Mouse (Mus musculus): ENCODE data around the gene Fryl. TPM values are rescaled to one million over a fixed set of nuclear protein-coding genes. Genes with fewer than 3 reads are reported as not detected.

Fryl gene
- polyA plus RNA-seq, 1 experiment from 2014 or later: 44.3 TPM

DNA sequence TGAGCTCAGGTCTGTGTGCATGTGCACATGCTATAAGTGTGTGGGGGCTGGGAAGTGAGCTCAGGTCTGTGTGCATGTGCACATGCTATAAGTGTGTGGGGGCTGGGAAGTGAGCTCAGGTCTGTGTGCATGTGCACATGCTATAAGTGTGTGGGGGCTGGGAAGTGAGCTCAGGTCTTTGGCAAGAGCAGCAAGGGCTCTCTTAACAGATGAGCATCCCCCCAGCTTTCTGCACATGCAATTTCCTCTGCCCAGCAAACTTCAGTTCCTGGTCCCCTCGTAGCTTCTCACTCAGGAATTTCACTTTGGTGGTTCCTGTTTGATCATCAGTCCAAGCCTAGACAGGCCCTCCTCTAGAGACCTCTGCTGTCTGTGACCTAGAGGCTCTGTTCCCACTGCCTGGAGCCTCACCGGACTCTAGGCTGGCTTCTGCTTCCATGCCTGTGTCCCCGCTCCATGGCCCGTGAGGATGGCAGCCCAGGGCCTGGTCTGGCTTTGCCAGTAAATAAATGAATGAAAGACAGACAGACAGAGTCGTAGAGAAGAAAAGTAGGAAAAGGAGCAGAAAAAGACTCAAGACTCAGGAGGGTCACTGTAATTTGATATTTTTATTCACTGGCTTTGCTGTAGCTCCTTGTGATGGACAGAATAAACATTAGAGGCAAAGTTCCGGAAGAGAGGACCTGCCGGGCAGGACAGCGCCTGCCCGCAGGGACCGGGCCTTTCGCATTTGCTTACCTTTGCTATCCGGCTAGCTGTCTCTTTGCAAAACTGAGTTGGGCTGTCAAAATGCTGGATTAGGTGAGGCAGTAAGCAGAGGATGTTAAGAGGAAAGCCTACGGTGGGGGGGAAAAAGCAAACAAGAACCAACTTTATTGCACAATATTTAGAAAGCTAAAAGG, 192.4 kb downstream of the Fryl start:
- 28% methylated on average over 13 of the region's 13 CpGs for WGBS
- Histone ChIP-seq H3K36me3 (ENCODE audit: control insufficient read depth, insufficient read depth, low read length) (peaks cover 30% of the 10 kb centered on the region), H3K27me3 (ENCODE audit: control insufficient read depth, insufficient read depth, low read length) (no peaks in the 10 kb centered on the region), H3K9me3 (ENCODE audit: control insufficient read depth, low read length) (no peaks in the 10 kb centered on the region), H3K9ac (ENCODE audit: low read depth, low read length) (no peak overlapping the region), H3K4me2 (replicated peaks; ENCODE audit: low read depth, low read length) (no peak overlapping the region), H3K4me1 (ENCODE audit: control insufficient read depth, insufficient read depth, low read length) (0 out of 2 replicates have a peak, but pooled peaks cover 4% of the 10 kb centered on the region), H3K4me3 (ENCODE audit: low read length) (no peak overlapping the region), H3K27ac (ENCODE audit: low read depth, low read length) (peak overlapping the region; percentile 62; the same call in 1 of the 2 replicates)
- peak; percentile 71 for ATAC-seq (ENCODE audit: low FRiP score, low TSS enrichment)

GRCm38 (mm10) chr5:73061506-73062155, 194.8 kb downstream of the Fryl start:
- 75% methylated on average over 11 of the region's 11 CpGs for WGBS
- Histone ChIP-seq H3K27ac (ENCODE audit: low read depth, low read length) (no peak overlapping the region), H3K4me2 (replicated peaks; ENCODE audit: low read depth, low read length) (no peak overlapping the region), H3K27me3 (ENCODE audit: control insufficient read depth, insufficient read depth, low read length) (no peaks in the 10 kb centered on the region), H3K9me3 (ENCODE audit: control insufficient read depth, low read length) (no peaks in the 10 kb centered on the region), H3K4me3 (ENCODE audit: low read length) (no peak overlapping the region), H3K4me1 (ENCODE audit: control insufficient read depth, insufficient read depth, low read length) (0 out of 2 replicates have a peak, but pooled peaks cover 4% of the 10 kb centered on the region), H3K36me3 (ENCODE audit: control insufficient read depth, insufficient read depth, low read length) (peaks cover 22% of the 10 kb centered on the region), H3K9ac (ENCODE audit: low read depth, low read length) (no peak overlapping the region)
- no peak for ATAC-seq (ENCODE audit: low FRiP score, low TSS enrichment)

DNA sequence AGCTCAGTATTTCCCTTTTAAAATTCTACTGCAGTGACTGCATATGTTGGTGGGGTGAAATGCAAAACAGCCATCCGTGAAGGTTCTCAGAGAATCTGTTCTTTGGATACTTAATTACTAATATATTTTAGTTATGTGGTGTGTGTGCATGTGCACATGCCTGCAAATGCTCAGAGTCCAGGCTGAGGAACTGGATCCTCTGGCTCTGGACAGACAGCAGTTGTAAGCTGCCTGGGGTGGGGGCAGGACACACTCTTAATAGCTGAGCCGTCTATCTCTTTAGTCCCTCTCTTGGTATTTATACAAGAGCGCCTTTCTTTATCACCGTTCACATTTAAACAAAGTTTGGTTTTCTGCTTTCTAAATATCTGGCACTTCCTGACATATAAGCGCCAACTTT, 199.5 kb downstream of the Fryl start:
- Histone ChIP-seq H3K27me3 (ENCODE audit: control insufficient read depth, insufficient read depth, low read length) (no peaks in the 10 kb centered on the region), H3K27ac (ENCODE audit: low read depth, low read length) (no peak overlapping the region), H3K4me2 (replicated peaks; ENCODE audit: low read depth, low read length) (no peak overlapping the region), H3K9me3 (ENCODE audit: control insufficient read depth, low read length) (no peaks in the 10 kb centered on the region), H3K9ac (ENCODE audit: low read depth, low read length) (no peak overlapping the region), H3K4me1 (ENCODE audit: control insufficient read depth, insufficient read depth, low read length) (no peaks in the 10 kb centered on the region), H3K36me3 (ENCODE audit: control insufficient read depth, insufficient read depth, low read length) (peaks cover 54% of the 10 kb centered on the region), H3K4me3 (ENCODE audit: low read length) (no peak overlapping the region)
- no peak for ATAC-seq (ENCODE audit: low FRiP score, low TSS enrichment)
- WGBS: 96% methylated on average over 5 of the region's 5 CpGs

- Histone ChIP-seq H3K27me3 (ENCODE audit: control insufficient read depth, insufficient read depth, low read length) (no peaks in the 10 kb centered on the region), H3K4me1 (ENCODE audit: control insufficient read depth, insufficient read depth, low read length) (no peaks in the 10 kb centered on the region), H3K36me3 (ENCODE audit: control insufficient read depth, insufficient read depth, low read length) (peaks cover 59% of the 10 kb centered on the region), H3K9ac (ENCODE audit: low read depth, low read length) (no peak overlapping the region), H3K4me2 (replicated peaks; ENCODE audit: low read depth, low read length) (no peak overlapping the region), H3K9me3 (ENCODE audit: control insufficient read depth, low read length) (no peaks in the 10 kb centered on the region), H3K4me3 (ENCODE audit: low read length) (no peak overlapping the region), H3K27ac (ENCODE audit: low read depth, low read length) (no peak overlapping the region)
- no peak for ATAC-seq (ENCODE audit: low FRiP score, low TSS enrichment)
- WGBS: 90% methylated on average over 6 of the region's 6 CpGs
Measured at GRCm38 (mm10) chr5:73056457-73056856, 200.0 kb downstream of the Fryl start.

- 94% methylated on average over 8 of the region's 8 CpGs for WGBS
- no peaks in the 10 kb centered on the region for H3K27me3 ChIP-seq (ENCODE audit: control insufficient read depth, insufficient read depth, low read length)
- no peaks in the 10 kb centered on the region for H3K4me1 ChIP-seq (ENCODE audit: control insufficient read depth, insufficient read depth, low read length)
- H3K27ac ChIP-seq (ENCODE audit: low read depth, low read length): no peak overlapping the region
- H3K36me3 ChIP-seq (ENCODE audit: control insufficient read depth, insufficient read depth, low read length): peaks cover 79% of the 10 kb centered on the region
- no peak for ATAC-seq (ENCODE audit: low FRiP score, low TSS enrichment)
- H3K9ac ChIP-seq (ENCODE audit: low read depth, low read length): no peak overlapping the region
- H3K4me3 ChIP-seq (ENCODE audit: low read length): no peak overlapping the region
- no peaks in the 10 kb centered on the region for H3K9me3 ChIP-seq (ENCODE audit: control insufficient read depth, low read length)
- H3K4me2 ChIP-seq (replicated peaks; ENCODE audit: low read depth, low read length): no peak overlapping the region
Measured at GRCm38 (mm10) chr5:73053933-73054332, 202.5 kb downstream of the Fryl start.

DNA sequence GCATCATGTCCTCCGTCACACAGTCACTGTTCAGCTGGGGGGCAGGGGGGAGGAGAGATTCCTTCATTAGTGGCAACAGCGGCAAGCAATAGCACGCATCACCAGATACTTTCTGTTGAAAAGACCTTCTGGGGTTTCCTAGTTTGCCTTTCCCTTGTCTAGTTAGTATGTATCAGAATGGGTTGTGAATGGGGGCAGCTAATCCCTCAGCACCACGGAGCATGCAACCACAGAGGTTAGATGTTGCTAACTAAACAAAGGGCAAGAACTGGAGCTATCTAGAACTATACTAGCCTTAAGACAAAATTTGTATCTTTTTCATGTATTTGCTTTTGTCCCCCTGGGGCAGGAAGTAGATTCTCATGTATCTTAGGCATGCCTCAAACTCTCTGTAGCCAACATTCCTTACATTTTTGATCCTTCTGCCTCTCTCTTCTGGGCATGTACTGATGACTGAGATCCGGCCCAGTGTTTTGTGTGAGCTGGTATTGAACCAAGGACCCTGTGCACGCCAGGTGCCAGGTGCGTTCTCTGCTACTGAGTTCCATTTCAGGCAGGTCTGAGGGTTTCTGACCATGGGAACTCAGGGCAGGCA, 208.7 kb downstream of the Fryl start:
- H3K9ac ChIP-seq (ENCODE audit: low read depth, low read length): no peak overlapping the region
- H3K9me3 ChIP-seq (ENCODE audit: control insufficient read depth, low read length): no peaks in the 10 kb centered on the region
- 88% methylated on average over 7 of the region's 7 CpGs for WGBS
- no peaks in the 10 kb centered on the region for H3K27me3 ChIP-seq (ENCODE audit: control insufficient read depth, insufficient read depth, low read length)
- H3K4me1 ChIP-seq (ENCODE audit: control insufficient read depth, insufficient read depth, low read length): no peaks in the 10 kb centered on the region
- H3K27ac ChIP-seq (ENCODE audit: low read depth, low read length): no peak overlapping the region
- H3K36me3 ChIP-seq (ENCODE audit: control insufficient read depth, insufficient read depth, low read length): peaks cover 76% of the 10 kb centered on the region
- H3K4me2 ChIP-seq (replicated peaks; ENCODE audit: low read depth, low read length): no peak overlapping the region
- no peak for ATAC-seq (ENCODE audit: low FRiP score, low TSS enrichment)
- H3K4me3 ChIP-seq (ENCODE audit: low read length): no peak overlapping the region

DNA sequence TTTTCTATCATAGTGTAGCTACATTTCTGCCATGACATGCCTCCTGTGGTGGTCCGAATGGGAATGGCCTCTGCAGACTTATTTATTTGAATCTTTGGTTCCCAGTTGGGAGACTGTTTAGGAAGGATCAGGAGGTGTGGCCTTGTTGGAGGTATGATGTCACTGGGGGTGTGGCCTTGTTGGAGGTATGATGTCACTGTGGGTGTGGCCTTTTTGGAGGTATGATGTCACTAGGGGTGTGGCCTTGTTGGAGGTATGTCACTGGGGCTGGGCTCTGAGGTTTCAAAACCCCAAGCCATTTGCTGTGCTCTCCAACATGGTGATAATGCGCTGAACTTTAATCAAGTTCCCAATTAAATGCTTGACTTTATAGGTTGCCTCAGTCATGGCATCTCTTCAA, 212.4 kb downstream of the Fryl start:
- Histone ChIP-seq H3K4me1 (ENCODE audit: control insufficient read depth, insufficient read depth, low read length) (no peaks in the 10 kb centered on the region), H3K9me3 (ENCODE audit: control insufficient read depth, low read length) (no peaks in the 10 kb centered on the region), H3K27ac (ENCODE audit: low read depth, low read length) (no peak overlapping the region), H3K36me3 (ENCODE audit: control insufficient read depth, insufficient read depth, low read length) (peaks cover 49% of the 10 kb centered on the region), H3K4me2 (replicated peaks; ENCODE audit: low read depth, low read length) (no peak overlapping the region), H3K9ac (ENCODE audit: low read depth, low read length) (no peak overlapping the region), H3K27me3 (ENCODE audit: control insufficient read depth, insufficient read depth, low read length) (no peaks in the 10 kb centered on the region), H3K4me3 (ENCODE audit: low read length) (no peak overlapping the region)
- no peak for ATAC-seq (ENCODE audit: low FRiP score, low TSS enrichment)
- WGBS: 97% methylated on average over 2 of the region's 2 CpGs

GRCm38 (mm10) chr5:73032481-73032880, 223.9 kb downstream of the Fryl start:
- H3K27ac ChIP-seq (ENCODE audit: low read depth, low read length): no peak overlapping the region
- no peak overlapping the region for H3K4me3 ChIP-seq (ENCODE audit: low read length)
- H3K9ac ChIP-seq (ENCODE audit: low read depth, low read length): no peak overlapping the region
- 75% methylated on average over 11 of the region's 11 CpGs for WGBS
- no peaks in the 10 kb centered on the region for H3K9me3 ChIP-seq (ENCODE audit: control insufficient read depth, low read length)
- H3K4me2 ChIP-seq (replicated peaks; ENCODE audit: low read depth, low read length): no peak overlapping the region
- no peaks in the 10 kb centered on the region for H3K27me3 ChIP-seq (ENCODE audit: control insufficient read depth, insufficient read depth, low read length)
- peaks cover 51% of the 10 kb centered on the region for H3K36me3 ChIP-seq (ENCODE audit: control insufficient read depth, insufficient read depth, low read length)
- ATAC-seq (ENCODE audit: low FRiP score, low TSS enrichment): no peak
- no peaks in the 10 kb centered on the region for H3K4me1 ChIP-seq (ENCODE audit: control insufficient read depth, insufficient read depth, low read length)

DNA sequence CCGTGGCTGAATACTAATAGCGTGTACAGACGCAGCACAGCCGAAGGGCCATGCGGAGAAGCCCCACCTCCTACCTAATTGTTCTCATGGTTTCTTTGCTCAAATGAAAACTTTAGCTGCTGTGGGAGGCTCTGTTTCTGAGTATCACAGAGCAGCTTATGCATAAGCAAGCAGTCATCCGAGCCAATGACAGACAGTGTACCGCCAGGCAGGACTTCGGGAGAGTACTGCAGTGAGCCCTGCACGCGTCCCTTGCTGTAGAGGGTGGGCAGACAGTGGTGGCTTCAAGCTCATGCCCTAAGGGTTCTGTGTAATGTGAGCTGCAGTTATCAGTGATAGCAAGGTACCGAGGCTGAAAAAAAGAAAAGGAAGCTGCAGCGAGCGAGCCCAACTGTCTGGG, 227.8 kb downstream of the Fryl start:
- ATAC-seq (ENCODE audit: low FRiP score, low TSS enrichment): no peak
- WGBS: 73% methylated on average over 13 of the region's 13 CpGs

More for the DNA sequence above, 227.8 kb downstream of the Fryl start:
- H3K9ac ChIP-seq (ENCODE audit: low read depth, low read length): no peak overlapping the region
- H3K27me3 ChIP-seq (ENCODE audit: control insufficient read depth, insufficient read depth, low read length): no peaks in the 10 kb centered on the region
- H3K36me3 ChIP-seq (ENCODE audit: control insufficient read depth, insufficient read depth, low read length): peaks cover 52% of the 10 kb centered on the region
- no peak overlapping the region for H3K27ac ChIP-seq (ENCODE audit: low read depth, low read length)
- H3K4me1 ChIP-seq (ENCODE audit: control insufficient read depth, insufficient read depth, low read length): no peaks in the 10 kb centered on the region
- H3K9me3 ChIP-seq (ENCODE audit: control insufficient read depth, low read length): no peaks in the 10 kb centered on the region
- no peak overlapping the region for H3K4me2 ChIP-seq (replicated peaks; ENCODE audit: low read depth, low read length)
- no peak overlapping the region for H3K4me3 ChIP-seq (ENCODE audit: low read length)

Measured in kidney, embryonic 14.5 days (tissue).